Mouse (Mus musculus): ENCODE results near the gene Hnrnpa1.

DNA sequence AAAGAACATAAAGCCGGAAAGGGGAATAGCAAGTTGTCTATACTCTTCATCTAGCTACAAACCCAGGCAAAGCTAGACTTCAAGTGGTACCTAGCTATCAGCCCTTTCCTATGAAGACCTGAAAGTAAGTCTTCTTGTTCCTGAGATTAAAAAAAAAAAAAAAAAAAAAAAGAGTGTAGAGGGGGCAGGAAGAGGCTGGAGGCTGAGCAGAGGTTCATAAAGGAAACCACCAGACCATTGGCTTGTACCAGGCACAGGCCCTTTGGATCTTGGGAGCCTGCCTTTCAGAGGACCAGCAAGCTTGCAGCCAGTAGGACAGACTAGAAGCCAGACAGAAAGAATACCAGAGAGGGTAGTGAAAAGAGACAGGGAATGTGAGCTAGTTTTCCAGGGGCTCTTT is 13.1 kb downstream of the Hnrnpa1 start:
- no peak for TF ChIP-seq POLR2A (IDR thresholded peaks at IDR 0.05; ENCODE audit: low read depth, low read length)
- TF ChIP-seq CTCF (IDR thresholded peaks at IDR 0.05; ENCODE audit: extremely low read depth, insufficient read depth, insufficient read length, insufficient replicate concordance), result no peak
